Mouse (Mus musculus) cerebellum, adult 9-11 months (tissue): Measurements from ENCODE around the gene Smarca4.

ENCODE experiments used
- DNase-seq: peaks from one replicate; pipeline ENCODE4 v3.0.0; 2022

Smarca4 gene

GRCm38 (mm10) chr9:21601722-21602399 is 14.1 kb upstream of the Smarca4 start:
- DNase-seq: peak; percentile 77

- no peak for DNase-seq
Observed at GRCm38 (mm10) chr9:21604119-21604518, 11.8 kb upstream of the Smarca4 start.

GRCm38 (mm10) chr9:21605865-21606264 is 10.1 kb upstream of the Smarca4 start:
- DNase-seq: no peak

- DNase-seq: no peak
Observed at GRCm38 (mm10) chr9:21606648-21607047, 9.3 kb upstream of the Smarca4 start.

GRCm38 (mm10) chr9:21609861-21610260 is 6.1 kb upstream of the Smarca4 start:
- no peak for DNase-seq

GRCm38 (mm10) chr9:21614864-21615616 is 929 bp upstream of the Smarca4 start:
- no peak for DNase-seq

- peak; percentile 91 for DNase-seq
Observed at GRCm38 (mm10) chr9:21616232-21616781, 338 bp downstream of the Smarca4 start.

GRCm38 (mm10) chr9:21617066-21617465 is 1.1 kb downstream of the Smarca4 start:
- no peak for DNase-seq

- DNase-seq: no peak
Observed at GRCm38 (mm10) chr9:21620229-21620628, 4.3 kb downstream of the Smarca4 start.

- DNase-seq: no peak
Observed at GRCm38 (mm10) chr9:21622676-21623075, 6.7 kb downstream of the Smarca4 start.

GRCm38 (mm10) chr9:21625342-21626339 is 9.7 kb downstream of the Smarca4 start:
- no peak for DNase-seq

- DNase-seq: no peak
Observed at GRCm38 (mm10) chr9:21626571-21626970, 10.6 kb downstream of the Smarca4 start.

GRCm38 (mm10) chr9:21627145-21627795 is 11.3 kb downstream of the Smarca4 start:
- no peak for DNase-seq

- peak; percentile 58 for DNase-seq
Observed at GRCm38 (mm10) chr9:21630673-21631072, 14.7 kb downstream of the Smarca4 start.

- no peak for DNase-seq
Observed at GRCm38 (mm10) chr9:21633106-21633505, 17.1 kb downstream of the Smarca4 start.

GRCm38 (mm10) chr9:21635639-21636038 is 19.7 kb downstream of the Smarca4 start:
- peak; percentile 61 for DNase-seq

- DNase-seq: peak; percentile 70
Observed at GRCm38 (mm10) chr9:21639031-21639430, 23.1 kb downstream of the Smarca4 start.

GRCm38 (mm10) chr9:21646366-21646765 is 30.4 kb downstream of the Smarca4 start:
- DNase-seq: no peak

- DNase-seq: no peak
Observed at GRCm38 (mm10) chr9:21647721-21648120, 31.8 kb downstream of the Smarca4 start.

GRCm38 (mm10) chr9:21652263-21652662 is 36.3 kb downstream of the Smarca4 start:
- DNase-seq: no peak

- no peak for DNase-seq
Observed at GRCm38 (mm10) chr9:21653253-21653652, 37.3 kb downstream of the Smarca4 start.

- DNase-seq: no peak
Observed at GRCm38 (mm10) chr9:21662034-21662433, 46.1 kb downstream of the Smarca4 start.
